Mouse (Mus musculus) liver, adult 2 months (tissue): ENCODE data around the gene Arid5b.

ENCODE experiments used
- CTCF ChIP-seq: fragments of 200-500 bp; IDR thresholded peaks from 2 replicates; pipeline ENCODE4 v1.5.1; 2011; ENCODE audit warnings: low read depth, low read length, control low read depth
- POLR2A ChIP-seq: fragments of 200-500 bp; IDR thresholded peaks from 2 replicates; pipeline ENCODE4 v1.6.1; 2011; ENCODE audit warnings: low read length, control low read depth; ENCODE audit not compliant: insufficient read depth; ENCODE audit errors: extremely low read depth

DNA sequence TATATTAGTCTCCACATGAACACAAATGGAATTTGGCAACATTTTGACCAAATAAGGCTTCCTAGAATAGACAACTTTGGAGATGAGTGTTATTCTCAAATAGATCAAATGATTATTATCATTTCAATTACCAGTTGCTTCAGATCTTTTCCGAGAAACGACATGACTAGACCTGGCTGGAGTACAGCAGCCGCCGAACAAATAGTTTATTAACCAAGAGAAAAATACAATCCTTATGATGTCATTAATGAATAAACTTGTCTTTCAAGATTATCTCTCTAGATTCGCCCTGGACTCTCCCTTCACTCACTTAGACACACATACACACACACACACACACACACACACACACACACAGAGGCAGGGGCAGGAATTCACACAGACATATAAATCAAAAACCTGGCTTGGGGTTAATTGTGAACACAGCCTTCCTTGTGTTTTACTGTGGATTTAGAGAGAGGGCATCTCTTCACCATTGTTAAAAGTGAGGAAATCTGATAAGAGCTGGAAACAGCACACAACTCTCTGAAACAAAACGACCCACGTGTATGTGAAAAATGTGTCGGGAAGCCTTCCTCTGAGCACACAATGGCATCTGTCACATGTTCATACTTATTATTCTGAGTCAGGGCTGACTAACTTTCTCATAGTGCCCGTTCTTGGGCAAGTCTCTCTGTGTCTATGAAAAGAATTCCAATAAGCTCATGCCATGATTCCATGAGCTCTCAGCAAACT is 30.1 kb downstream of the Arid5b start:
- TF ChIP-seq POLR2A = no peak
- no peak for TF ChIP-seq CTCF
